Mouse (Mus musculus) ovary, adult 18-20 months (tissue): ENCODE results near the gene BC028528.
A peak's percentile ranks its signal among the peaks of the same experiment; 100 is the strongest.
"Not testable (repeated sequence)": the region's sequence is repeated elsewhere in the genome, so short reads cannot be mapped to it uniquely, and the experiment has no call there.

ENCODE experiments used
- DNase-seq: peaks from one replicate; pipeline ENCODE4 v3.0.0; 2022; ENCODE audit warnings: low spot score, mixed read lengths

Gene BC028528

GRCm38 (mm10) chr3:95891211-95892065, at the start of gene BC028528:
BC028528 (minus strand) TSS chr3:95892005.
- DNase-seq, result no peak

GRCm38 (mm10) chr3:95938835-95939234, 47.0 kb upstream of the BC028528 start:
- no peak for DNase-seq

GRCm38 (mm10) chr3:95938217-95938616, 46.4 kb upstream of the BC028528 start:
- DNase-seq, result no peak

GRCm38 (mm10) chr3:95934448-95934847, 42.6 kb upstream of the BC028528 start:
- DNase-seq, result no peak

GRCm38 (mm10) chr3:95933111-95933750, 41.4 kb upstream of the BC028528 start:
- DNase-seq, result no peak

- no peak for DNase-seq
Observed at GRCm38 (mm10) chr3:95932566-95932965, 40.8 kb upstream of the BC028528 start.

- DNase-seq, result no peak
Observed at GRCm38 (mm10) chr3:95932157-95932556, 40.4 kb upstream of the BC028528 start.

GRCm38 (mm10) chr3:95931471-95931870, 39.7 kb upstream of the BC028528 start:
- no peak for DNase-seq

- DNase-seq, result no peak
Observed at GRCm38 (mm10) chr3:95930471-95930789, 38.6 kb upstream of the BC028528 start.

GRCm38 (mm10) chr3:95929581-95930470, 38.0 kb upstream of the BC028528 start:
- peak; percentile 9 for DNase-seq

- peak; percentile 96 for DNase-seq
Observed at GRCm38 (mm10) chr3:95928658-95929503, 37.1 kb upstream of the BC028528 start, which contains the start of gene Anp32e. Anp32e (plus strand) TSS chr3:95929246.

- no peak for DNase-seq
Observed at GRCm38 (mm10) chr3:95928261-95928657, 36.5 kb upstream of the BC028528 start.

GRCm38 (mm10) chr3:95925087-95925486, 33.3 kb upstream of the BC028528 start:
- DNase-seq, result no peak

GRCm38 (mm10) chr3:95924185-95924584, 32.4 kb upstream of the BC028528 start:
- no peak for DNase-seq

GRCm38 (mm10) chr3:95923429-95923828, 31.6 kb upstream of the BC028528 start:
- not testable (repeated sequence) for DNase-seq

GRCm38 (mm10) chr3:95920532-95920931, 28.7 kb upstream of the BC028528 start:
- DNase-seq, result not testable (repeated sequence)

GRCm38 (mm10) chr3:95916760-95917159, 25.0 kb upstream of the BC028528 start:
- DNase-seq, result no peak

- no peak for DNase-seq
Observed at GRCm38 (mm10) chr3:95914706-95915105, 22.9 kb upstream of the BC028528 start.

- no peak for DNase-seq
Observed at GRCm38 (mm10) chr3:95907613-95908012, 15.8 kb upstream of the BC028528 start.

- DNase-seq, result no peak
Observed at GRCm38 (mm10) chr3:95906860-95907259, 15.1 kb upstream of the BC028528 start.

GRCm38 (mm10) chr3:95905940-95906492, 14.2 kb upstream of the BC028528 start:
- peak; percentile 42 for DNase-seq
